Mouse (Mus musculus) testis, postnatal 10 days (tissue): ENCODE measurements around the gene Agtpbp1.

Experiments used
- DNase-seq: peaks from one replicate; pipeline ENCODE4 v3.0.0; 2021; ENCODE audit warnings: low spot score

Agtpbp1 gene

GRCm38 (mm10) chr13:59572549-59572948, 12.5 kb downstream of the Agtpbp1 start:
- no peak for DNase-seq

- no peak for DNase-seq
Measured at GRCm38 (mm10) chr13:59571107-59571506, 13.9 kb downstream of the Agtpbp1 start.

GRCm38 (mm10) chr13:59565945-59566520, 19.0 kb downstream of the Agtpbp1 start:
- DNase-seq: no peak

GRCm38 (mm10) chr13:59564923-59565322, 20.1 kb downstream of the Agtpbp1 start:
- no peak for DNase-seq

DNA sequence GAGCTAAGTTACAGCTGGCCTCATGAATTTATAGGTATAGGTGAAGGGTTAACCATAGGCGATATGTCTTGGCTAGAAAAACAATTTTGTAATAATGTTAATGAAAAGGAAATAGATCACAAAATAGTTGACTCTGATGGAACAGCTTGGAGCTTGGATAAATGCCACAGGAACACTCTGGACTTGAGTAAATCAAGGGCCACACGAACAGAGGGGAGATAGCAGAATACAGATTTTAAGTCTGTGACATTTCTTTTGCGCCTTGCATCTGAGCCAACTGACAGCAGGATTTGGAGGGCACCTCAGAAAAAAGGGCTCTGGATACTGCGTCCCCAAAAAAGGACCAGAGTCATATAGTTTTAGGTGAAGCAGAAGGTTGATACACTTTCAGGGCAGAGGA, 20.5 kb downstream of the Agtpbp1 start:
- no peak for DNase-seq

DNA sequence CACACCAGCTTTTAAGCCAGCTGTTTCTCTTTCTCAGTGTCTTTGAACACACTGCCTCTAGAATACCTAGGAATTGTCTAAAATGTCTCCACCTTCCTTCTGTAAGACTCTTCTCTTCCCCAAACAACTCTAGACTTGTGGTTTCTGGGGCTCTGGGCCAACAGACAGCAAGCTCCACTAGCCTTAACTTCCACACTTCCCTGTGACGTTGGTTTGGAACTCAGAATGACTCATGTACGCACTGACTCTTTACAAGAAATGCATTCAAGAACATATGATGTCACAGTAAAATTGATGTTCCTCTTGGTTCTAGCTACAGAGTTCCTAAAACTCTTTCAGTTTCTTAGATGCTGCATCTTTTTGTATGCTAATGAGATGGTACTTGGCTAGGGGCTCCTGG, 22.6 kb downstream of the Agtpbp1 start:
- DNase-seq: no peak

DNA sequence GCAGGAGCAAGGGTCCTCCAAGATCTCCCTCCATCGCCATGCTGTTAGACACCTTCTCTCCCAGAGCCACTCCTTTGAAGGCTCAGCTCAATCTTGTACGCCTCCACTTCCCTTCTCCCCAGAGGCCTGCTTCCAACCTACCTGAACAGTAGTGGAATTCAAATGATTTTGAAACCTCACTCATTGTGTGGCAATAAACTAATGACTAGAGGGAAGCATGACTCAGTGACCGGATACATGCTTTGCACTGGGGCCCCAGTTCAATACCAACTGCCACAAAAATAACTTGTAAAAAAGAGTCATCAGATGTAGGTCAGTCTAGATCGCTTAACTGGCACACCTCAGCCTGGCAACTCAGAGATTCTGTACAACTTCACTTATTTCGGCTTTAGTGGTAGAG, 26.3 kb downstream of the Agtpbp1 start:
- DNase-seq: no peak

GRCm38 (mm10) chr13:59557185-59557985, 27.6 kb downstream of the Agtpbp1 start:
- DNase-seq: peak; percentile 93

DNA sequence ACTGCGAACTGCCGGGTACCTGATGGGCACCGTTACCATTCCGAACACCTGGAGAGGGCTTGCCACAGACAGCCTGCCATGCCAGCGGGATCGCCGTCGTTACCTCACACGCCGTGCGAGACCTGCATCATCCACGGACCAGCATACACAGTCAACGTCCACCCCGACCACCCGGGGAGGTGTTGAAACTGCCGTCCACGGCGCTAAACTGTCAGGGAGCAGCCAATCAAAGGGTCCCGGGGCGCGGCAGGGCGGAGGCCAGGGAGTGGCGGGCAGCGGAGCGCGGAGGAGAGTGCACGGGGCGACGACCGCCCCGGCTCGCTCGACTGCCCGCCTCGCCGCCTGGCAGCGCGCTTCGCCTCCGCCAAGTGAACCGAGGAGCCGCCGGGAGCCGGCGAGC, 28.4 kb downstream of the Agtpbp1 start:
- peak; percentile 71 for DNase-seq

GRCm38 (mm10) chr13:59555613-59556192, 29.3 kb downstream of the Agtpbp1 start:
- DNase-seq: no peak

GRCm38 (mm10) chr13:59554772-59555505, 30.1 kb downstream of the Agtpbp1 start:
- no peak for DNase-seq

GRCm38 (mm10) chr13:59552751-59553150, 32.3 kb downstream of the Agtpbp1 start:
- DNase-seq: no peak

GRCm38 (mm10) chr13:59552286-59552685, 32.7 kb downstream of the Agtpbp1 start:
- no peak for DNase-seq

- DNase-seq: no peak
Measured at GRCm38 (mm10) chr13:59549318-59549798, 35.7 kb downstream of the Agtpbp1 start.

DNA sequence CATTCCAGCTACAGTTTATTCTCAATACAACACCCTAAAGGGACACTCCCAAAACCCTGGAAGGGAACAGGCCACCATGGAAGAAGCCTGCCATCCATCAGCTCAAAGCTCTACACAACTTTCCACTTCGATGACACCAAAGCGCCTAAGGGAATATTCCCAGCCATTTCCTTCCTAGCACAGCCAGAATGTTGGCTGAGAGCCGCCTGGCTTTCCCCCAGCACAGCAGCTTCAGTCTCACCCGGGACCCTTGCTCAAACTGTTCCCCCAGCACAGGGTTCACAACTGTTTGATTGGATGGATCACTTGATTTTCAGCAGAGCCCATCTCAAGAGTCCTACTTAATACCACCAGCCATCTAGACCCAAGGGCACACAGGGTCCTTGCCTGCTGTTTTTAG, 37.3 kb downstream of the Agtpbp1 start:
- DNase-seq: no peak

GRCm38 (mm10) chr13:59547091-59547490, 37.9 kb downstream of the Agtpbp1 start:
- no peak for DNase-seq

DNA sequence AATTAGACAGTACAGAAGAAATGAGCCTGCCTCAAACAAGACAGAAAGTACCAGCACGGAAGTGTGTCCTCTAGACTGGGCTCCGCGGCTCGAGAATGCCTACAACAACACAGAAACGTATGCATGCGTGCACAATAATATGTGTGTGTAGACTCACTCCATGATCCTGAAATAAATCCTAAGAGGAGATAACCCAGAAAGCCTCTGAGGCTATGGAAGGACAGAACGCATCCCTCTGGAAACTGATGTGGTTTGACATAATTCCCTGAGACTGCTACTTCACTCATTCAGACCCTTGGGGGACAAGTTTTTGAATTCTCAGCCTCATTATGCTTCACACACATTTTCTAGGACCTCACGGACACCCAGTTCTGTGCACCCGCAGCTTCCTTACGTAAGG, 42.6 kb downstream of the Agtpbp1 start:
- DNase-seq: no peak

DNA sequence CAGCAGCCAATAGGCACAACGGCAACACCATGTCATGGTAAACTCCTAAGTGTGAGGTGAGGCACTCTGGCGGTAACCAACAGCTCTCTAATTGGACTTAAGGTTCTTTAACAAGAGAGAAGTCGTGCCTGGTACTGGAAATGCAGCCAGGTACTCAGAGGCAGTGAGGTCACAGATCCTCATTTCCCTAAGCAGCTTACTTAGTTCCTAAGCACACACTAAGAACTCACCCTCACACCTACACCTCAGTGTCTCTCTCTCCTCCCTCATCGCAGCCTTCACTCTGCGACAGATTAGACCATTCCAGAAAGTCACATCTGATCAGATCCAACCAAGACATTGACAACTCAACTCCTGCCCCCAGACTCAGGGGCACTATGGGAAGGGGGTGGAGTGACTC, 45.0 kb downstream of the Agtpbp1 start:
- DNase-seq: no peak

- DNase-seq: no peak
Measured at GRCm38 (mm10) chr13:59538661-59539060, 46.4 kb downstream of the Agtpbp1 start.

- no peak for DNase-seq
Measured at GRCm38 (mm10) chr13:59536631-59537030, 48.4 kb downstream of the Agtpbp1 start.

GRCm38 (mm10) chr13:59535746-59536145, 49.3 kb downstream of the Agtpbp1 start:
- no peak for DNase-seq

DNA sequence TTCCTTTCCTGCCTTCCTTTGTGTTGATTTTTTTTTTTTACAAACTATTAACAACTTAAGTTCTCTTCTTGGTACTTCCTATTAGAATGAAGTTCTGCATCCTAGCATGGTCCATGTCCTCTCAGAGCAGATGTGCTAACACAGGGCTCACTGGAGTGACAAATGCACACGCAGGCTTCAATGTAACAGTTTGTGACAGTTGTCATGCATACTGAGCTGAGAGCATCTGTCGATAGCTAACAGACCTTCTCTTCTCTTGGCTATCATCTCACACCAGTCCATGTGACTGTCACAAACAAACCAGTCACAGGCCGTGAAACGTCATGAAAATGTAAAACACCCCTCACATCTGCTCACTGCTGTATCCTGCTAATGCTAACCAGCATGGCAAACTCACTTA, 50.7 kb downstream of the Agtpbp1 start:
- DNase-seq: no peak

GRCm38 (mm10) chr13:59533331-59533730, 51.7 kb downstream of the Agtpbp1 start:
- no peak for DNase-seq
